Mouse (Mus musculus) liver, embryonic 14.5 days (tissue): Measurements from ENCODE around the gene Usp24.

Experiments
- CTCF ChIP-seq: IDR thresholded peaks from 2 replicates; pipeline ENCODE4 v1.5.1; 2016; ENCODE audit warnings: antibody characterized with exemption, low read depth, control low read depth
- EP300 ChIP-seq: IDR thresholded peaks from 2 replicates; pipeline ENCODE4 v1.6.1; 2016; ENCODE audit warnings: antibody characterized with exemption, low read depth

GRCm38 (mm10) chr4:106428616-106429015 lies 112.6 kb downstream of the Usp24 start:
- TF ChIP-seq CTCF (no peak), EP300 (no peak)
